Mouse (Mus musculus) kidney, embryonic 14.5 days (tissue): ENCODE data around the gene Slc28a1. TPM values are rescaled to one million over a fixed set of nuclear protein-coding genes. Genes with fewer than 3 reads are reported as not detected.

Experiments
- ATAC-seq: fragments of 200-750 bp; cut with Nextera tagmentation; 2 replicates; pipeline ENCODE4 v1.8.0; 2017; ENCODE audit warnings: moderate number of reproducible peaks, mild to moderate bottlenecking, moderate TSS enrichment, moderate library complexity; ENCODE audit not compliant: low FRiP score, low TSS enrichment
- H3K27ac ChIP-seq: fragments of 300-500 bp; sonication (generic); 2 replicates; pipeline ENCODE4 v1.5.1; 2014; ENCODE audit warnings: low read depth, mild to moderate bottlenecking, low read length, moderate library complexity, mixed read lengths
- H3K27me3 ChIP-seq: fragments of 300-500 bp; sonication (generic); 2 replicates; pipeline ENCODE4 v1.6.1; 2014; ENCODE audit warnings: mild to moderate bottlenecking, low read length; ENCODE audit not compliant: control insufficient read depth, insufficient read depth
- H3K36me3 ChIP-seq: fragments of 300-500 bp; sonication (generic); 2 replicates; pipeline ENCODE4 v1.6.1; 2014; ENCODE audit warnings: low read length, mixed read lengths; ENCODE audit not compliant: control insufficient read depth, insufficient read depth
- H3K4me1 ChIP-seq: fragments of 300-500 bp; sonication (generic); 2 replicates; pipeline ENCODE4 v1.6.1; 2014; ENCODE audit warnings: low read length, mixed read lengths; ENCODE audit not compliant: control insufficient read depth, insufficient read depth
- H3K4me2 ChIP-seq: fragments of 300-500 bp; sonication (generic); replicated peaks from 2 replicates; pipeline ENCODE4 v1.6.1; 2014; ENCODE audit warnings: low read depth, mild to moderate bottlenecking, low read length
- H3K4me3 ChIP-seq: fragments of 300-500 bp; sonication (generic); 2 replicates; pipeline ENCODE4 v1.5.1; 2014; ENCODE audit warnings: mild to moderate bottlenecking, low read length
- H3K9ac ChIP-seq: fragments of 300-500 bp; sonication (generic); 2 replicates; pipeline ENCODE4 v1.6.1; 2014; ENCODE audit warnings: low read depth, mild to moderate bottlenecking, low read length, moderate library complexity
- H3K9me3 ChIP-seq: fragments of 300-500 bp; sonication (generic); 2 replicates; pipeline ENCODE4 v1.6.1; 2016; ENCODE audit warnings: low read length; ENCODE audit not compliant: control insufficient read depth
- WGBS: fragments of 180-500 bp; shearing (Covaris S2); extraction: QIAGEN DNeasy Blood & Tissue Kit; methylation state at CpG from one replicate; pipeline ENCODE4 v1.1.7; 2014; 5-methylcytosine and 5-hydroxymethylcytosine counted together
- polyA plus RNA-seq: library from polyadenylated mRNA; unstranded; fragments of >200 nt; fragmentation: Nextera tagmentation; extraction: Ambion mirVana; gene quantifications from 2 replicates; pipeline ENCODE4 v1.2.1, GENCODE M21; 2014

Slc28a1 gene
- polyA plus RNA-seq = 0.41 TPM in 1 of 2 replicates, not detected in the other

GRCm38 (mm10) chr7:81114555-81114954 is at the start of gene Slc28a1:
Slc28a1 (plus strand) TSS chr7:81114799.
- no peak for ATAC-seq

DNA sequence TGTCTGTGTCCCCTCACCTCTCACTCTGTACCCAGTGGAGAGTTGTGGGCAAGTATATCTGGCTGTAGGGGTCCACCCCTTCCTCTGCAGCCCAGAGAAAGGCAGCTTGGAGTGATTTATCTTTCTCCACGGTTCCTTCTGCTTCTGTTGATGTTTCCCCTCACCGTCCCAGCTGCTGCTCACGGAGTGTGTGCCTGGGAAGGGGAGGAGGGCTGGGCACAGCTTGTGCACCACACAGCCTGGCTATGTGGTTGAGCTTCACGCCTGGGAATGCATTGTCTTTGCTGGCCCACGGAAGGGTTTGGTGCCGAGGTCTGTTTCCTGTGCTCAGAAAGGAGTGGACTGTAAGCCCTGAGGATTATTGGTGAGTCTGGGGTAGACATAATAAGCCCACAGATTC is 47.9 kb upstream of the Slc28a1 start:
- Histone ChIP-seq H3K9ac (no peak overlapping the region), H3K27ac (peak overlapping the region; percentile 7; the same call in 1 of the 2 replicates), H3K36me3 (no peaks in the 10 kb centered on the region), H3K4me1 (no peaks in the 10 kb centered on the region; the same call in 1 of the 2 replicates), H3K27me3 (no peaks in the 10 kb centered on the region), H3K4me2 (no peak overlapping the region), H3K4me3 (no peak overlapping the region), H3K9me3 (no peaks in the 10 kb centered on the region)
- peak; percentile 39; the same call in 1 of the 2 replicates for ATAC-seq
- 23% methylated on average over 6 of the region's 6 CpGs for WGBS

More at GRCm38 (mm10) chr7:81114555-81114954, at the start of gene Slc28a1:
- Histone ChIP-seq H3K4me1 (no peaks in the 10 kb centered on the region), H3K27ac (no peak within 1 kb of the TSS), H3K9ac (no peak within 1 kb of the TSS), H3K4me2 (no peak within 1 kb of the TSS), H3K27me3 (no peaks in the 10 kb centered on the region), H3K36me3 (no peaks in the 10 kb centered on the region), H3K9me3 (no peaks in the 10 kb centered on the region), H3K4me3 (no peak within 1 kb of the TSS)
- WGBS = 77% methylated on average over 6 of the region's 6 CpGs

DNA sequence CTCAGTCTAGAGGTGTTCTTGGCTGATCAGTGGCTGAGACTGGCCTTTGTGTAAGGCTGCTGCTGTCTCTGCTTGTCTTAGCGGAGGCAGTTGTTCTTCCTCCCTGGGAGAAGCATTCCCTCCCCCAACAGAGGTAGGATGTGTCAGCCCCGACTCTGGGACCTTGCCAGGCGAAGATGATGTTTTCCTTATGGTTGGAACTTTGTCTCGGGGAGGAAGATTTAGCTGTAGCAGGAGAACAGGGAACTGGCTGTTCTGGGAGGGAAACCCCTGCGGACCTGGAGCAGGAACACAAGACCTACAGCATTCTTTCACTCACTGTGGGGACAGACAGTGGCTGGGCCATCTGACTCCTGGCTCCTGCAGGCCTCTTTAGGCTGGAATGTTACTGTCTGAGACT is 42.1 kb upstream of the Slc28a1 start:
- H3K27ac ChIP-seq = no peak overlapping the region

GRCm38 (mm10) chr7:81073273-81073672 is 41.3 kb upstream of the Slc28a1 start:
- H3K27ac ChIP-seq = no peak overlapping the region
- H3K27me3 ChIP-seq = no peaks in the 10 kb centered on the region
- peaks cover 10% of the 10 kb centered on the region for H3K4me1 ChIP-seq
- H3K9ac ChIP-seq = no peak overlapping the region
- no peak overlapping the region for H3K4me3 ChIP-seq
- WGBS = 92% methylated on average over 5 of the region's 5 CpGs
- H3K36me3 ChIP-seq = no peaks in the 10 kb centered on the region
- no peaks in the 10 kb centered on the region for H3K9me3 ChIP-seq
- no peak overlapping the region for H3K4me2 ChIP-seq
- ATAC-seq = no peak

More for the DNA sequence above, 42.1 kb upstream of the Slc28a1 start:
- H3K4me1 ChIP-seq = peaks cover 10% of the 10 kb centered on the region
- 33% methylated on average over 5 of the region's 5 CpGs for WGBS
- no peak overlapping the region for H3K4me3 ChIP-seq
- ATAC-seq = no peak
- no peaks in the 10 kb centered on the region for H3K27me3 ChIP-seq
- no peak overlapping the region for H3K9ac ChIP-seq
- H3K9me3 ChIP-seq = no peaks in the 10 kb centered on the region
- H3K4me2 ChIP-seq = no peak overlapping the region
- no peaks in the 10 kb centered on the region for H3K36me3 ChIP-seq

GRCm38 (mm10) chr7:81074546-81074945 is 40.1 kb upstream of the Slc28a1 start:
- H3K36me3 ChIP-seq = no peaks in the 10 kb centered on the region
- H3K9me3 ChIP-seq = no peaks in the 10 kb centered on the region
- ATAC-seq = peak; percentile 55; the same call in 1 of the 2 replicates
- H3K27ac ChIP-seq = peak overlapping the region; percentile 20; the same call in 1 of the 2 replicates
- H3K4me2 ChIP-seq = no peak overlapping the region
- no peak overlapping the region for H3K9ac ChIP-seq
- peaks cover 10% of the 10 kb centered on the region for H3K4me1 ChIP-seq
- no peak overlapping the region for H3K4me3 ChIP-seq
- WGBS = 27% methylated on average over 9 of the region's 9 CpGs
- H3K27me3 ChIP-seq = no peaks in the 10 kb centered on the region

- 0 out of 2 replicates have a peak, but pooled peaks have one; percentile 26 for ATAC-seq
- H3K4me3 ChIP-seq = no peak overlapping the region
- WGBS = 32% methylated on average over 7 of the region's 7 CpGs
- H3K4me2 ChIP-seq = no peak overlapping the region
- H3K27me3 ChIP-seq = no peaks in the 10 kb centered on the region
- peaks cover 10% of the 10 kb centered on the region for H3K4me1 ChIP-seq
- H3K9ac ChIP-seq = no peak overlapping the region
- H3K9me3 ChIP-seq = no peaks in the 10 kb centered on the region
- H3K36me3 ChIP-seq = no peaks in the 10 kb centered on the region
- H3K27ac ChIP-seq = peak overlapping the region; percentile 20; the same call in 1 of the 2 replicates
These were observed 39.3 kb upstream of the Slc28a1 start for GRCm38 (mm10) chr7:81075299-81075698.

DNA sequence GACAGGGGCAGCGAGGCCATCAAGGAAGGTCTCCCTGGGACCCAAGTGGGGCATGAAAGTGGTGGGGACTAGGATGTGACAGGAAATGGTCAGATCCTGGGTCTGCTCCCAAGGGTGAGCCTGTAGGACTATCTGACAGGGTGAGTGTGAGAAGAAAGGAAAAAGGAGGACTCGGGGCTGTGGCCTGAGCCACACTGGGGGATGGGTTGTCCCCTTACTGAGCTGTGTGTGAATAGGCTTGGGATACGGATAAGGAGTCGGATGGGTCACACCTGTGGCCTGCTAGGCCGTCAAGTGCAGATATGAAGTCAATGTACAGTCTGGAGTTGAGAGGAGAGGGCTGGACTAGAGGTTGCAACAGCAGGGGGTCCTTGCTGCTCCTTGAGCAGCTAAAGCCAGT is 38.9 kb upstream of the Slc28a1 start:
- H3K4me2 ChIP-seq = no peak overlapping the region
- no peak overlapping the region for H3K27ac ChIP-seq
- H3K4me3 ChIP-seq = no peak overlapping the region
- no peak for ATAC-seq
- H3K9me3 ChIP-seq = no peaks in the 10 kb centered on the region
- WGBS = 76% methylated on average over 5 of the region's 5 CpGs
- H3K9ac ChIP-seq = no peak overlapping the region
- no peaks in the 10 kb centered on the region for H3K27me3 ChIP-seq
- H3K4me1 ChIP-seq = peaks cover 11% of the 10 kb centered on the region
- no peaks in the 10 kb centered on the region for H3K36me3 ChIP-seq

- WGBS = 61% methylated on average over 6 of the region's 6 CpGs
These were observed 37.6 kb upstream of the Slc28a1 start for GRCm38 (mm10) chr7:81077009-81077408.

DNA sequence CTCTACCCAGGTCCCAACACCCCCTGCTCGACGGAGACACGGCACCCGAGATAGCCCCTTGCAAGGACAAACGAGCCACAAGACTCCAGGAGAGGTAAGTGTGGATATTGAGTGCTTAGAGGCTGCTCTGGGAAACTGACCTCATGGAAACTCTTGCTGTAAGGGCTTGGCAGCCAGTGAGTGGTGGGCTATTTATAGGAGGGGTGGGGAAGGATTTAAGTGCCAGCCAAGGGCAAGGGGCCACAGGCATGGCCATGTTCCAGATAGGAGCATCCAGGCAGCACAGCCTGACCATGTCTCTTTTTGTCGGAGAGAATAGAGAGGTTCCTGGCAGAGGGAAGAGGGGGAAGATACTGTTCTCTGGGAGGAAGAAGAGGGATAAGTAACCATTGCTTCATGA is 35.9 kb upstream of the Slc28a1 start:
- no peak for ATAC-seq

More at GRCm38 (mm10) chr7:81077009-81077408, 37.6 kb upstream of the Slc28a1 start:
- no peak overlapping the region for H3K4me3 ChIP-seq
- H3K4me2 ChIP-seq = no peak overlapping the region
- H3K4me1 ChIP-seq = peaks cover 16% of the 10 kb centered on the region
- no peak for ATAC-seq
- no peaks in the 10 kb centered on the region for H3K36me3 ChIP-seq
- no peaks in the 10 kb centered on the region for H3K27me3 ChIP-seq
- no peak overlapping the region for H3K9ac ChIP-seq
- no peaks in the 10 kb centered on the region for H3K9me3 ChIP-seq
- H3K27ac ChIP-seq = no peak overlapping the region

More for the DNA sequence above, 35.9 kb upstream of the Slc28a1 start:
- Histone ChIP-seq H3K27ac (no peak overlapping the region), H3K27me3 (no peaks in the 10 kb centered on the region), H3K4me2 (no peak overlapping the region), H3K36me3 (no peaks in the 10 kb centered on the region), H3K9ac (no peak overlapping the region), H3K4me1 (peaks cover 16% of the 10 kb centered on the region), H3K9me3 (no peaks in the 10 kb centered on the region), H3K4me3 (no peak overlapping the region)
- 87% methylated on average over 6 of the region's 6 CpGs for WGBS
